14 mouse cellular contexts compared by ENCODE assay signal in the genomic region with DNA sequence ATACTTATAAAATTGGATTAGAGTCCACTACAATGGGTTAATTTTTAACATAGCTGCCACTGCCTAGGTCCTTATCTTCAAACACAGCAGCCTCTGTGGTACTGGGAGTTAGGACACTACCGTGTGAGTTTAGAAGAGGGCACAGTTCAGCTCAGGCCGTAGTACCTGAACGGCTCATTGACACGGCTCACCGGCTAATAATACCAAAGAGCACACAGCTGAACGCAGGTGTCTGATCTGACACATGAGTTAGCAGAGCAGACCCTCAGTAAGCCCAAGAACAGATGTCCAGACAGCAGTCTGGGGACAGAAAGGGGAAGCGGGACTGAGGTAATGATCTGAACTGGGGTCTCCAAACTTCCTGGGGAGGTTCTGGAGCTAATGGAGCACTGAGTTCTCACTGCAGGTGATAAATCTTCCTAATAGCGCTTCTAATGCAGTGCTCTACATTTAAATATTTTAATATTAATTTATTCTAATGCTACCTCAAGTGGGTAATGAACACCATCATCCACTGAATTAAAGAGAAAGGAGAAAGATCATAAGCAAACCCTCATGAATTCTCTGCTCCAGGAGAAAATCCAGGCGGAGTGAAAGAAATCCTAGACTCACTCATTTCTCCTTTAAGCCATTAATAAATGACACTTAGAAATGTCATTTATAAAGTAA.
DNase-seq lines count a peak whose midpoint lies in the region; ATAC-seq and TF ChIP-seq lines count a peak whose summit lies in the region.
"Had no signal": no experiment of that assay in that cellular context is flagged by ENCODE, and none has a peak within 500 bp of the region (broad histone marks: within the 10 kb centered on the region; RNA-seq: fewer than 3 reads in every experiment).

No protein-coding gene starts in this region.

- no peak for TF ChIP-seq CTCF in midbrain, postnatal 0 days (IDR thresholded peaks at IDR 0.05)
- TF ChIP-seq CTCF in liver, adult 2 months (IDR thresholded peaks at IDR 0.05; ENCODE audit: low read depth, low read length): no peak

- WGBS in forebrain, embryonic 11.5 days: 84% methylated on average over 9 of the region's 9 CpGs
- 78% methylated on average over 9 of the region's 9 CpGs for WGBS in forebrain, embryonic 12.5 days
- 49% methylated on average over 9 of the region's 9 CpGs for WGBS in midbrain, embryonic 16.5 days
- 64% methylated on average over 9 of the region's 9 CpGs for WGBS in midbrain, postnatal 0 days
- WGBS in liver, adult 2 months: 30% methylated on average over 9 of the region's 9 CpGs
- WGBS in stomach, embryonic 16.5 days: 55% methylated on average over 9 of the region's 9 CpGs

- no peak for ATAC-seq in forebrain, embryonic 11.5 days (replicated peaks; ENCODE audit: low FRiP score)
- no peak for ATAC-seq in forebrain, embryonic 12.5 days (ENCODE audit: low FRiP score)
- 0 out of 2 replicates have a peak, but pooled peaks have one; percentile 57 for ATAC-seq in midbrain, embryonic 16.5 days
- ATAC-seq in midbrain, postnatal 0 days (ENCODE audit: low FRiP score): no peak
- ATAC-seq in stomach, embryonic 16.5 days (ENCODE audit: insufficient read depth, low FRiP score): peak; percentile 26; the same call in 1 of the 2 replicates

- no peaks in the 10 kb centered on the region for H3K9me3 ChIP-seq in forebrain, embryonic 11.5 days (ENCODE audit: control insufficient read depth, low read length)
- H3K9me3 ChIP-seq in forebrain, embryonic 12.5 days: no peaks in the 10 kb centered on the region
- H3K9me3 ChIP-seq in midbrain, embryonic 16.5 days (replicated peaks; ENCODE audit: control insufficient read depth, low read length, poor library complexity, severe bottlenecking): no peaks in the 10 kb centered on the region
- no peaks in the 10 kb centered on the region for H3K9me3 ChIP-seq in midbrain, postnatal 0 days (ENCODE audit: low read length)
- no peaks in the 10 kb centered on the region for H3K9me3 ChIP-seq in stomach, embryonic 16.5 days (replicated peaks; ENCODE audit: control insufficient read depth, low read length)
- H3K9me3 ChIP-seq: limb, embryonic 13.5 days had no signal

- peak; percentile 15 for DNase-seq in forebrain, embryonic 11.5 days (ENCODE audit: low spot score)
- DNase-seq in midbrain, postnatal 0 days (ENCODE audit: low spot score): no peak
- peak; percentile 88 for DNase-seq in liver, adult 2 months (ENCODE audit: extremely low read depth, low read depth, low spot score)
- no peak for DNase-seq in cerebellum, adult 8-10 months
- DNase-seq in cerebellum, adult 11-12 months: no peak
- DNase-seq: adrenal gland, postnatal 36 days; kidney, postnatal 25 days had no signal

- no peaks in the 10 kb centered on the region for H3K36me3 ChIP-seq in forebrain, embryonic 11.5 days (ENCODE audit: control insufficient read depth, insufficient read depth, low read length)
- no peaks in the 10 kb centered on the region for H3K36me3 ChIP-seq in forebrain, embryonic 12.5 days (replicated peaks)
- no peaks in the 10 kb centered on the region for H3K36me3 ChIP-seq in midbrain, embryonic 16.5 days (ENCODE audit: control insufficient read depth, insufficient read depth, low read length)
- H3K36me3 ChIP-seq in midbrain, postnatal 0 days (ENCODE audit: insufficient read depth, low read length): no peaks in the 10 kb centered on the region
- no peaks in the 10 kb centered on the region for H3K36me3 ChIP-seq in liver, adult 2 months (ENCODE audit: control insufficient read depth, insufficient read depth, low read length)
- H3K36me3 ChIP-seq in stomach, embryonic 16.5 days (ENCODE audit: control insufficient read depth, insufficient read depth, low read length): no peaks in the 10 kb centered on the region
- H3K36me3 ChIP-seq: limb, embryonic 13.5 days had no signal

- no peak overlapping the region for H3K27ac ChIP-seq in forebrain, embryonic 11.5 days (ENCODE audit: low read depth, low read length)
- no peak overlapping the region for H3K27ac ChIP-seq in forebrain, embryonic 12.5 days
- no peak overlapping the region for H3K27ac ChIP-seq in midbrain, embryonic 16.5 days (ENCODE audit: low read length)
- no peak overlapping the region for H3K27ac ChIP-seq in midbrain, postnatal 0 days (ENCODE audit: low read depth, low read length)
- H3K27ac ChIP-seq in liver, adult 2 months (replicated peaks; ENCODE audit: insufficient read depth, low read depth, low read length): no peak overlapping the region
- H3K27ac ChIP-seq in stomach, embryonic 16.5 days (ENCODE audit: low read length): no peak overlapping the region
- H3K27ac ChIP-seq: limb, embryonic 13.5 days; macrophage had no signal

- H3K4me1 ChIP-seq in forebrain, embryonic 11.5 days (replicated peaks; ENCODE audit: control insufficient read depth, insufficient read depth, low read length): no peaks in the 10 kb centered on the region
- H3K4me1 ChIP-seq in forebrain, embryonic 12.5 days: no peaks in the 10 kb centered on the region
- H3K4me1 ChIP-seq in midbrain, embryonic 16.5 days (ENCODE audit: control insufficient read depth, insufficient read depth, low read length): peaks cover 2% of the 10 kb centered on the region; the same call in 1 of the 2 replicates
- H3K4me1 ChIP-seq in midbrain, postnatal 0 days (ENCODE audit: insufficient read depth, low read length): no peaks in the 10 kb centered on the region
- peaks cover 7% of the 10 kb centered on the region for H3K4me1 ChIP-seq in liver, adult 2 months (ENCODE audit: control insufficient read depth, insufficient read depth, low read length)
- no peaks in the 10 kb centered on the region; the same call in 1 of the 2 replicates for H3K4me1 ChIP-seq in stomach, embryonic 16.5 days (ENCODE audit: control insufficient read depth, insufficient read depth, low read length)
- H3K4me1 ChIP-seq: limb, embryonic 13.5 days had no signal

- no peak overlapping the region for H3K9ac ChIP-seq in forebrain, embryonic 11.5 days (ENCODE audit: low read length)
- no peak overlapping the region for H3K9ac ChIP-seq in forebrain, embryonic 12.5 days
- no peak overlapping the region for H3K9ac ChIP-seq in midbrain, embryonic 16.5 days (ENCODE audit: low read depth, low read length)
- no peak overlapping the region for H3K9ac ChIP-seq in midbrain, postnatal 0 days (replicated peaks; ENCODE audit: low read length, poor library complexity, severe bottlenecking)
- no peak overlapping the region for H3K9ac ChIP-seq in liver, adult 2 months (ENCODE audit: low read depth, low read length)
- no peak overlapping the region for H3K9ac ChIP-seq in stomach, embryonic 16.5 days (ENCODE audit: low read length)
- H3K9ac ChIP-seq: limb, embryonic 13.5 days had no signal

- H3K79me2 ChIP-seq in liver, adult 2 months (ENCODE audit: control insufficient read depth, insufficient read depth, low read length): no peaks in the 10 kb centered on the region

- no peak for TF ChIP-seq POLR2A in liver, adult 2 months (IDR thresholded peaks at IDR 0.05; ENCODE audit: extremely low read depth, insufficient read depth, low read length)

- no peak overlapping the region for H3K4me3 ChIP-seq in forebrain, embryonic 11.5 days (ENCODE audit: low read depth, low read length)
- no peak overlapping the region for H3K4me3 ChIP-seq in forebrain, embryonic 12.5 days (replicated peaks)
- no peak overlapping the region for H3K4me3 ChIP-seq in midbrain, embryonic 16.5 days (ENCODE audit: low read depth, low read length)
- no peak overlapping the region for H3K4me3 ChIP-seq in midbrain, postnatal 0 days (ENCODE audit: low read depth, low read length)
- H3K4me3 ChIP-seq in liver, adult 2 months (ENCODE audit: insufficient read depth, low read depth, low read length): no peak overlapping the region
- no peak overlapping the region for H3K4me3 ChIP-seq in stomach, embryonic 16.5 days (replicated peaks; ENCODE audit: low read length)
- H3K4me3 ChIP-seq: limb, embryonic 13.5 days; myocyte had no signal

- no peaks in the 10 kb centered on the region for H3K27me3 ChIP-seq in forebrain, embryonic 11.5 days (ENCODE audit: control insufficient read depth, insufficient read depth, low read length)
- H3K27me3 ChIP-seq in forebrain, embryonic 12.5 days: 0 out of 2 replicates have a peak, but pooled peaks cover 3% of the 10 kb centered on the region
- no peaks in the 10 kb centered on the region for H3K27me3 ChIP-seq in midbrain, embryonic 16.5 days (ENCODE audit: control insufficient read depth, insufficient read depth, low read depth, low read length)
- H3K27me3 ChIP-seq in midbrain, postnatal 0 days (ENCODE audit: insufficient read depth, low read length): no peaks in the 10 kb centered on the region
- no peaks in the 10 kb centered on the region for H3K27me3 ChIP-seq in liver, adult 2 months (ENCODE audit: control insufficient read depth, insufficient read depth, low read length)
- no peaks in the 10 kb centered on the region for H3K27me3 ChIP-seq in stomach, embryonic 16.5 days (ENCODE audit: control insufficient read depth, insufficient read depth, low read length)
- H3K27me3 ChIP-seq: limb, embryonic 13.5 days had no signal

- H3K4me2 ChIP-seq in forebrain, embryonic 11.5 days (ENCODE audit: low read depth, low read length, severe bottlenecking): no peak overlapping the region
- no peak overlapping the region for H3K4me2 ChIP-seq in forebrain, embryonic 12.5 days
- H3K4me2 ChIP-seq in midbrain, embryonic 16.5 days (ENCODE audit: low read length): no peak overlapping the region
- H3K4me2 ChIP-seq in midbrain, postnatal 0 days (ENCODE audit: low read depth, low read length, poor library complexity, severe bottlenecking): no peak overlapping the region
- H3K4me2 ChIP-seq in stomach, embryonic 16.5 days (ENCODE audit: low read depth, low read length): no peak overlapping the region
- H3K4me2 ChIP-seq: heart, embryonic 11.5 days; limb, embryonic 13.5 days had no signal

Comparison
In these comparisons a context has a peak if more than half of its experiments do, and no peak if none do; other contexts are left out.
1. ATAC-seq: peak in midbrain, embryonic 16.5 days (single experiment) and stomach, embryonic 16.5 days (single experiment); none in forebrain, embryonic 11.5 days (single experiment), forebrain, embryonic 12.5 days (single experiment) and midbrain, postnatal 0 days (single experiment).
2. DNase-seq: peak in forebrain, embryonic 11.5 days (single experiment) and liver, adult 2 months (single experiment); none in midbrain, postnatal 0 days (single experiment), cerebellum, adult 8-10 months (single experiment) and cerebellum, adult 11-12 months (single experiment).